Mouse (Mus musculus) liver, embryonic 13.5 days (tissue): ENCODE data around the gene Lctl. TPM values are rescaled to one million over a fixed set of nuclear protein-coding genes. Genes with fewer than 3 reads are reported as not detected.

Experiments used
- polyA plus RNA-seq: library from polyadenylated mRNA; unstranded; fragments of >200 nt; fragmentation: Nextera tagmentation; extraction: Ambion mirVana; gene quantifications from 2 replicates; pipeline ENCODE4 v1.2.1, GENCODE M21; 2015

Gene Lctl
- polyA plus RNA-seq, 1 experiment from 2014 or later: not detected

Other genes with a start within 250 kb of the Lctl start
- gene Smad6, start 95.1 kb upstream of the Lctl start, polyA plus RNA-seq: 2.5 and 2.8 TPM in 2 replicates
- 14.7 and 17.6 TPM in 2 replicates for gene Zwilch, start 56.0 kb downstream of the Lctl start, polyA plus RNA-seq
- gene Rpl4, start 56.2 kb downstream of the Lctl start, polyA plus RNA-seq: 1,021 and 1,130 TPM in 2 replicates
- 16.6 and 16.9 TPM in 2 replicates for gene Snapc5, start 62.1 kb downstream of the Lctl start, polyA plus RNA-seq
- gene Uchl4, start 118.1 kb downstream of the Lctl start, polyA plus RNA-seq: 1.0 TPM in 2 replicates
- 32.5 and 34.1 TPM in 2 replicates for gene Map2k1, start 136.5 kb downstream of the Lctl start, polyA plus RNA-seq
- 284 and 311 TPM in 2 replicates for gene Tipin, start 164.4 kb downstream of the Lctl start, polyA plus RNA-seq
- gene Dis3l, start 224.1 kb downstream of the Lctl start, polyA plus RNA-seq: 9.8 and 12.0 TPM in 2 replicates